Mouse (Mus musculus) B cell, adult 62 days (primary cell): ENCODE measurements around the gene BC049762. TPM values are rescaled to one million over a fixed set of nuclear protein-coding genes. Genes with fewer than 3 reads are reported as not detected.

ENCODE experiments used
- total RNA-seq: library from RNA; stranded (reverse); gene quantifications from 4 replicates; pipeline ENCODE4 v1.2.4, GENCODE M21; 2023

Gene BC049762
- total RNA-seq = not detected in 4 replicates

DNA sequence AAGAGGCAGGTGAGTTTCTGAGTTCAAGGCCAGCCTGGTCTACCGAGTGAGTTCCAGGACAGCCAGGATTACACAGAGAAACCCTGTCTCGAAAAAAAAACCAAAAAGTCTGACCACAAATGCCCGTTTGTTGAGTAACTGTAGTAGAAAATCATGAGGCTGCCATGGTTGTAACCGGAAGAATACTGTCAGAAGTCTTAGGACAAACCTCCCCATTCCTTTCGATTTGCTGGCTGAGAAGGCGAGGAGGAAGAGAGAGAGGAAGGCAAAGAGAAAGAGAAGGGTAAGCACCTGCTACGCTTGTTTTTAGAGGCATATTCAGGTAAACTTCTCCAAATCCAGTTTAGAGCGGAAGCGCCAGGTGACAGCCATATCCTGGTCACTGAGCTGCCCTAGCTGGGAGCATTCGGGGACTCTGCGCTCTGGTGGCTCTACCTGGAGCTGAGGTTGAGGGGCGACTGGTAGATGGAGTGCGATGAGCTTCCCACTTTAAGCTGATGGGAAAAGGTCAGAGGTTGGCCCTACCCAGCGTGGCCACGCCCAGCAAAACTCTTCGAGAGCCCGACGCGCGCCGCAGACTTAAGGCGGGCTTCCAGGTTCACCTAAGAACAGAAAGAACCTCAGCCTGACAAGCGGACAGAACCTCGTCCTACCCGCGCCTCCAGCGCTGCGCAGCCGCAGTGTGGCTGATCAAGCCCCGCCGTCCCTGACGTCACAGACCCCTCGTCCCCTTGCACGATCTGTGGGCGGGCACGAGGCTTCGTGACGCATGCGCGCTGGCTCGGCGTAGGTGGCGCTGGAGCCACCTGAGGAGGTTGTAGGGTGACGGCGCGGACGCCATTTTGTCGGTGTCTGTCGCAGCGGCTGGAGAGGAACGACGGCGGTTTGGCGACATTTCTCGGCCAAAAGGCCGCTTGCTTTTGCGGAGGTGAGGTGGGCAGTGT lies at the start of gene BC049762:
Gene BC049762 (minus strand): TSS at position 705 of the 944 bp plus-strand sequence.

DNA sequence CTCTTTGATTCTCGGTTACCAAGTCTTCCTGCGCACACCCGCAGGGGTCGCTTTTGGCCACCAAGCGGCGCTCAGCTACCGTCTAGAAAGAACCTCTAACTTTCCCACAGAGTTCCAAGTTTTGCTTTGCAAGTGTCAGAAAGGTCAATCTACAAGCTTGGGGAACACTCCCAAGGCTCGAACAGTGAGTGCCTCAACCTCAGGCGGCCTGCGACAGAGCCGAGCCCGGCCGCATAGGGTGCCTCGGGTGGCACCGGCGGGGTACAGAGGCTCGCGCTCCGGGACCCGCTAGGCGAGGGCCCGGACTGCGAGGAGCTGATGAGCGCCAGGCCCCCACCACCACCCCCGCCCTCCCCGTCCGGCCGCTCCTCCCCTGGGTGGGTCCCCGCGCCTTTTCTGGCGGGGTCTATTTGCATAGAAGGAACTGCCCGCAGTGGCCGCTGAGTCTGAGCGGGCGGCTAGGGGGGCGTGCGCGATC lies 26.8 kb upstream of the BC049762 start, which contains the start of gene Col23a1:
Gene Col23a1 (plus strand): TSS at position 357 of the 478 bp plus-strand sequence.

DNA sequence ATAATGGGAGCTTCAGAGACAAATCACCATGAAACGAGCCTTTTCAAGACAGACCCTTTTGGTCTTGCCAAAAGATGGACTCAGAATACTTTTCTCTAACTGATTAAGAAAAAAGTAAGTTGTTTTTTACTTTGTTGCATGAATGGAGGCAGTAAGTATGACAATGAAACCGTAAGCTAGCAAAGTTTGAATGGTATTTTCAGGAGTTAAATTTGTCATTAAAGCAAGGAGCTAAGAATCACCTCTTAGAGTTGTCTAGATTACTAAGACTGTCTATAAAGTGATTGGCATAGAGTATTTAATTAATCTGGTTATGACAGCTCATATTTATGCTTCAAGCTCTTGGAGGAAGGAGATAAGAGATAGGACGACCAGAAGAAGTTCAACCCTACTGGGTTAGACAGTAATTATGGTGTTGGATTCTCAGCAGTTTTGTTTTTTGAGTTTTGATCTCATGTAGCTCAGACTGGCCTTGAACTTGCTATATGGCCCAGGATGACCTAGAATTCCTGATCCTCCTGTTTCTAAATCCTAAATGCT lies 1.1 kb downstream of the BC049762 start, which contains the start of gene Clk4:
Gene Clk4 (plus strand): TSS at position 51 of the 540 bp plus-strand sequence.

DNA sequence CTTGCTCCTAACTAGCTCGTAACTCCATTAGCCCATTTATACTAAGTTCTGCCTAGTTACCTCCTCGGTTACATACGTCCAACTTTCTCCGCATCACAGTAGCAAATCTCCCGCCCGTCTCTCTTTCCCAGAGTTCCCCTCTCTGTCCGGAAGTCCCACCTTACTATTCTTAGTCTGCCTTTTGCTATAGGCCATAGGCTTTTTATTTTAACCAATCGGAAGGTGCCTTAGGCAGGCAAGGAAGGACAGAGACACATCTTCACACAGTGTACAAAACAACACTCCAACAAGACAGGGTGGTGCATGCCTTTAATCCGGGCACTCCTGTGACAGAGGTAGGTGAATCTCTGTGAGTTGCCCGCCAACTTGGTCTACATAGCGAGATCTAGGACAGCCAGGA lies 42.5 kb downstream of the BC049762 start, which contains the start of gene Gm12569:
Gene Gm12569 (plus strand): TSS at position 166 of the 400 bp plus-strand sequence.

Other genes starting within 250 kb of the BC049762 start
- not detected in 4 replicates for gene Olfr54, start 248.8 kb downstream of the BC049762 start, total RNA-seq
- not detected in 4 replicates for gene Olfr1375, start 214.9 kb downstream of the BC049762 start, total RNA-seq
- not detected in 4 replicates for gene Zfp354a, start 203.8 kb downstream of the BC049762 start, total RNA-seq
- not detected in 4 replicates for gene Gm12569, start 42.6 kb downstream of the BC049762 start, total RNA-seq
- 320 to 353 TPM (median 329 TPM) in 4 replicates for gene Clk4, start 1.3 kb downstream of the BC049762 start, total RNA-seq
- gene Col23a1, start 26.9 kb upstream of the BC049762 start, total RNA-seq = 0.78 to 1.0 TPM (median 0.82 TPM) in 4 replicates